Mouse (Mus musculus) C2C12 (cell line): ENCODE results near the gene Lsamp. TPM values are rescaled to one million over a fixed set of nuclear protein-coding genes. Genes with fewer than 3 reads are reported as not detected.

Source experiments
- H3K27me3 ChIP-seq: one replicate; pipeline ENCODE4 v1.6.1; 2011; ENCODE audit not compliant: control insufficient read depth, insufficient read depth, insufficient read length
- H3K36me3 ChIP-seq: one replicate; pipeline ENCODE4 v1.6.1; 2011; ENCODE audit not compliant: control insufficient read depth, insufficient read depth
- H3K4me3 ChIP-seq: one replicate; pipeline ENCODE4 v1.5.1; 2011; ENCODE audit warnings: mild to moderate bottlenecking, control low read depth; ENCODE audit not compliant: poor library complexity, insufficient read depth, severe bottlenecking
- H3K79me2 ChIP-seq: one replicate; pipeline ENCODE4 v1.6.1; 2011; ENCODE audit not compliant: control insufficient read depth, insufficient read depth
- H3K79me3 ChIP-seq: one replicate; pipeline ENCODE4 v1.6.1; 2011; ENCODE audit warnings: low read depth, control low read depth
- H3ac ChIP-seq: one replicate; pipeline ENCODE3; 2011; ENCODE audit warnings: low read depth; ENCODE audit not compliant: control insufficient read depth, insufficient read length
- CEBPB ChIP-seq: IDR thresholded peaks from one replicate; pipeline ENCODE4 v1.6.1; 2011; ENCODE audit warnings: low read depth, mild to moderate bottlenecking, control low read depth, moderate library complexity
- CTCF ChIP-seq: IDR thresholded peaks from one replicate; pipeline ENCODE4 v1.5.1; 2011; ENCODE audit not compliant: control insufficient read depth, insufficient read depth, insufficient read length
- FOSL1 ChIP-seq: IDR thresholded peaks from one replicate; pipeline ENCODE4 v1.8.0; 2011; ENCODE audit warnings: mild to moderate bottlenecking, low read length; ENCODE audit not compliant: poor library complexity, insufficient read depth, severe bottlenecking
- MAX ChIP-seq: IDR thresholded peaks from one replicate; pipeline ENCODE4 v1.6.1; 2011; ENCODE audit warnings: mild to moderate bottlenecking, control low read depth
- MYOD1 ChIP-seq: IDR thresholded peaks from one replicate; pipeline ENCODE4 v1.6.1; 2011; ENCODE audit warnings: low read depth; ENCODE audit not compliant: control insufficient read depth, insufficient read length
- MYOG ChIP-seq: IDR thresholded peaks from one replicate; pipeline ENCODE4 v1.6.1; 2011; ENCODE audit not compliant: control insufficient read depth, insufficient read length; ENCODE audit errors: extremely low read depth
- USF1 ChIP-seq: IDR thresholded peaks from one replicate; pipeline ENCODE4 v1.6.1; 2011; ENCODE audit warnings: low read depth, mild to moderate bottlenecking, control low read depth, moderate library complexity
- polyA plus RNA-seq: library from polyadenylated mRNA; unstranded; fragments of >200 nt; fragmentation: generic; extraction: Trizol; gene quantifications from one replicate; pipeline ENCODE4 v1.2.1, GENCODE M21; 2012; ENCODE audit warnings: missing spikeins

Gene Lsamp
- polyA plus RNA-seq, 1 experiment, result not detected

- H3K36me3 ChIP-seq, result no peaks in the 10 kb centered on the region
- TF ChIP-seq CTCF (no peak), MYOD1 (no peak), MYOG (no peak), CEBPB (no peak), FOSL1 (no peak), USF1 (no peak), MAX (no peak)
- no peak overlapping the region for H3ac ChIP-seq
- no peaks in the 10 kb centered on the region for H3K79me2 ChIP-seq
- H3K27me3 ChIP-seq, result no peaks in the 10 kb centered on the region
- no peak overlapping the region for H3K4me3 ChIP-seq
- H3K79me3 ChIP-seq, result no peaks in the 10 kb centered on the region
These were observed 1526.9 kb downstream of the Lsamp start for GRCm38 (mm10) chr16:41510915-41511552.

GRCm38 (mm10) chr16:41521566-41521965 is 1537.4 kb downstream of the Lsamp start:
- Histone ChIP-seq H3K79me2 (no peaks in the 10 kb centered on the region), H3K79me3 (no peaks in the 10 kb centered on the region), H3K4me3 (no peak overlapping the region), H3K36me3 (no peaks in the 10 kb centered on the region), H3K27me3 (no peaks in the 10 kb centered on the region), H3ac (no peak overlapping the region)
- TF ChIP-seq FOSL1 (no peak), MAX (no peak), MYOD1 (no peak), CEBPB (no peak), USF1 (no peak), CTCF (no peak), MYOG (no peak)

DNA sequence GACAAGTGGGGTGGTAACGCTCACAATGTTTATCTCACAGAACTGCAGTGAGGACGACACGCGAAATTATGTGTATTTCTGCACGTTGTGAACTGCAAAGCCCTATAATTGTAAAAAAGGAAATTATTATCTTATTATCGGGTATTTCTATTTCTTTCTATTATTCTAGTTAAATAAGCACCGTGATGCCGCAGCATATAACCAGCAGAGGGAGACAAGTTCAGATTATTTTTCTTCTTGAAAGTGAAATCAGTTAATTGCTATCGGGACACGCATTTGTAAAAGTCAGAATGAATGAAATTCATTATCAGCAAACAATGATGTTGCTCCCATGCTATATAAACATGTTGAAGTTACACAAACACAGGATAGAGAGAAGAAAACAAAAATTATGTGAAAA is 1540.1 kb downstream of the Lsamp start:
- TF ChIP-seq CEBPB, result no peak
- TF ChIP-seq MYOG, result no peak
- no peak for TF ChIP-seq MYOD1
- no peak for TF ChIP-seq FOSL1
- Histone ChIP-seq H3K4me3 (no peak overlapping the region), H3K79me2 (no peaks in the 10 kb centered on the region), H3K36me3 (no peaks in the 10 kb centered on the region), H3K27me3 (no peaks in the 10 kb centered on the region), H3ac (no peak overlapping the region), H3K79me3 (no peaks in the 10 kb centered on the region)

DNA sequence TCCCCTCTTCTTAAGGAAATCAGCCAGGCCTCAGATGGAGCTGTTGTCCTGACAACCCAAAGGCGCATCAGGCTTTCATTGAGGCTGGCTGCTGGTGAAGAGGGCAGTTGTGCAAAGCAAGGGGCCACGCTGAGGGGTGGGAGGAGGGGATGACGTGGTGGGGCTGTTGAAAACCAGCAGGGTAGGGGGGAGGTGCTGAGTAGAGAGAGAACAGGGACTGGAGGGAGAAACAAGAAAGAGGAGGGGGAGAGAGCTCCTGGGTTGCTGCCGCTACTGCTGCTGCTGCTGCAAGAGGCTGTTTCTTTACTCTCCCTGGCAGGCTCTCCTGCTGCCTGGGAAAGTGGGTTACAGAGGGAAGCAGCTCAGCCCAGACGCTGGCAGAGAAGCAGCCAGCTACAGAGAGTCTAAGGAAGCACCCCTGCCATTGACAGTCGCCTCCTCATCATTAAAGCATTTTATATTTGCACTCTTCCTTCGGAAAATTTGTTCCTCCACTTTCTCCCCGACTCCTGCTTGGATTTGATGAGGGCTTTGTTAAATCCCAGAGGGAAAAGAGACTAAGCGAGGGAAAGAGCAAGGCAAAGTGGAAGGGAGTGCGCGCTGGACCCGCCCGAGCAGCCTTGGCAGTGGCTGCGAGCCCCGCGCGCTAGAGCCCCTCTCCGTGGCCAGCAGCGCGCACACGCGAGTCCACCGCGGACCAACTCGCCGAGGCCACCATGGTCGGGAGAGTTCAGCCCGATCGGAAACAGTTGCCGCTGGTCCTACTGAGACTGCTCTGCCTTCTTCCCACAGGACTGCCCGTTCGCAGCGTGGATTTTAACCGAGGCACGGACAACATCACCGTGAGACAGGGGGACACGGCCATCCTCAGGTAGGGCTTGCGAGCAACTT is 1548.7 kb downstream of the Lsamp start:
- TF ChIP-seq MYOD1 (no peak), USF1 (no peak), MAX (no peak), FOSL1 (no peak), MYOG (no peak), CEBPB (no peak), CTCF (no peak)
- Histone ChIP-seq H3ac (no peak overlapping the region), H3K79me3 (no peaks in the 10 kb centered on the region), H3K79me2 (no peaks in the 10 kb centered on the region), H3K4me3 (no peak overlapping the region), H3K27me3 (no peaks in the 10 kb centered on the region), H3K36me3 (no peaks in the 10 kb centered on the region)

DNA sequence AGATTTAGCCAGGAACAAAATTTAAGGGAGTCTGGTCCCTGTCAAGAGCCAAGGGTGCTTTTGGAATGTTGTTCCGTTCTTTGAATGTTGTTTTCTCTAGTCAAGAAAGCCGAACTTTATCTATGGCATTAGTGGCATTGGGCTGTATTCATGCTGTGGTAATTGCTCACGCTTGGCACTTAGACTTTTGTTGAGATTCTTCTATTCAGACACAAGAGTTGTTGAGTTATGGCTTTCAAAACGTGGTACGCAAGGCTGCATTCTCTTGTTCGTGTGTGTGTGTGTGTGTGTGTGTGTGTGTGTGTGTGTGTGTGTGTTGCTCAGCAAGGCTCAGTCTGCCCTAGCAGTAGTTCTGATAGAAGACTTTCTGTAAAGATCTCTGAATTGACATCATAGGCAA is 1549.5 kb downstream of the Lsamp start:
- Histone ChIP-seq H3K79me3 (no peaks in the 10 kb centered on the region), H3K27me3 (no peaks in the 10 kb centered on the region), H3K79me2 (no peaks in the 10 kb centered on the region), H3K4me3 (no peak overlapping the region), H3ac (no peak overlapping the region), H3K36me3 (no peaks in the 10 kb centered on the region)
- TF ChIP-seq FOSL1 (no peak), USF1 (no peak), MYOD1 (no peak), MYOG (no peak)

DNA sequence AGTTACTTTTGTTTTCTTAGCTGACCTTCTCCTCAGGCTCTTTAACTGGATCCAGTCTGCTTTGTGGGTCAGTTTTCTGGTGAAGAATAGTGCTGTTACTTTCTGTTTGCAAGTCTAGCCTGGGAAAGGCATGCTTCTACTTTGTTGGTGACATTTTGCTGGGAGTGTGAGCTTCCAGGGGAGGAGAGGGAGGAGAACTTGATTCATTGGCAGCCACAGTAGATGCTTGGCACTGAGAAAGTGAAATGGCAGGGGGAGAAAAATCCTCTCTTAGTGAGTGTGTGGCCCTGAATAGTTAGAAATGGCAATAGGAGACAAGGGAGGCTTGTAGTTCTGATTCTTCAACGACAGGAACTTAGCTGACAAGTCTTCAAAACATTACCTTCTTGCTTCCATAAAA is 1551.6 kb downstream of the Lsamp start:
- H3K27me3 ChIP-seq, result no peaks in the 10 kb centered on the region
- TF ChIP-seq CEBPB, result no peak
- no peak overlapping the region for H3K4me3 ChIP-seq
- no peaks in the 10 kb centered on the region for H3K79me2 ChIP-seq
- no peak overlapping the region for H3ac ChIP-seq
- H3K36me3 ChIP-seq, result no peaks in the 10 kb centered on the region
- no peaks in the 10 kb centered on the region for H3K79me3 ChIP-seq
